Mouse (Mus musculus) embryo, embryonic 11.5 days (tissue): Measurements from ENCODE around the gene Ap1s1.

Experiments
- DNase-seq: peaks from one replicate; pipeline ENCODE4 v3.0.0-alpha.2; 2012; ENCODE audit warnings: low read depth, low spot score

The Ap1s1 gene

GRCm38 (mm10) chr5:137025132-137025531 lies 20.8 kb downstream of the Ap1s1 start:
- peak; percentile 62 for DNase-seq

GRCm38 (mm10) chr5:137024318-137024717 lies 21.6 kb downstream of the Ap1s1 start:
- DNase-seq: no peak

GRCm38 (mm10) chr5:137015913-137016312 lies 30.0 kb downstream of the Ap1s1 start:
- no peak for DNase-seq

GRCm38 (mm10) chr5:137012401-137012950 lies 33.5 kb downstream of the Ap1s1 start:
- no peak for DNase-seq

- DNase-seq: no peak
These were observed 35.9 kb downstream of the Ap1s1 start for GRCm38 (mm10) chr5:137009988-137010387.

GRCm38 (mm10) chr5:137007276-137007675 lies 38.7 kb downstream of the Ap1s1 start:
- no peak for DNase-seq

GRCm38 (mm10) chr5:137000612-137001011 lies 45.3 kb downstream of the Ap1s1 start:
- no peak for DNase-seq

- no peak for DNase-seq
These were observed 46.5 kb downstream of the Ap1s1 start for GRCm38 (mm10) chr5:136999449-136999848.

GRCm38 (mm10) chr5:136989801-136990200 lies 56.1 kb downstream of the Ap1s1 start:
- no peak for DNase-seq

- no peak for DNase-seq
These were observed 57.5 kb downstream of the Ap1s1 start for GRCm38 (mm10) chr5:136988420-136988819.

- DNase-seq: no peak
These were observed 58.0 kb downstream of the Ap1s1 start, which contains the start of gene Znhit1 for GRCm38 (mm10) chr5:136987934-136988271. Gene Znhit1 (minus strand): TSS chr5:136988021.

- peak; percentile 59 for DNase-seq
These were observed 58.6 kb downstream of the Ap1s1 start for GRCm38 (mm10) chr5:136987138-136987933.

GRCm38 (mm10) chr5:136986695-136987137 lies 59.2 kb downstream of the Ap1s1 start, which contains the start of gene Plod3:
Gene Plod3 (plus strand): TSS chr5:136987019.
- peak; percentile 99 for DNase-seq
